Mouse (Mus musculus) lung, postnatal 0 days (tissue): Measurements from ENCODE around the gene Abca7. TPM values are rescaled to one million over a fixed set of nuclear protein-coding genes. Genes with fewer than 3 reads are reported as not detected.

Source experiments
- ATAC-seq: fragments of 200-750 bp; cut with Nextera tagmentation; 2 replicates; pipeline ENCODE4 v1.8.0; 2017; ENCODE audit warnings: moderate library complexity
- DNase-seq: peaks from one replicate; pipeline ENCODE4 v3.0.0-alpha.2; 2016; ENCODE audit warnings: low spot score
- H3K27ac ChIP-seq: fragments of 300-500 bp; sonication (generic); 2 replicates; pipeline ENCODE4 v1.5.1; 2014; ENCODE audit warnings: antibody characterized with exemption, mild to moderate bottlenecking, low read length, mixed read lengths
- H3K27me3 ChIP-seq: fragments of 300-500 bp; sonication (generic); replicated peaks from 2 replicates; pipeline ENCODE4 v1.6.1; 2014; ENCODE audit warnings: low read length, mixed read lengths; ENCODE audit not compliant: insufficient read depth
- H3K36me3 ChIP-seq: fragments of 300-500 bp; sonication (generic); 2 replicates; pipeline ENCODE4 v1.6.1; 2014; ENCODE audit warnings: low read length, mixed read lengths; ENCODE audit not compliant: insufficient read depth
- H3K4me1 ChIP-seq: fragments of 300-500 bp; sonication (generic); 2 replicates; pipeline ENCODE4 v1.6.1; 2014; ENCODE audit warnings: antibody characterized with exemption, low read depth, low read length, mixed read lengths; ENCODE audit not compliant: insufficient read depth
- H3K4me2 ChIP-seq: fragments of 300-500 bp; sonication (generic); replicated peaks from 2 replicates; pipeline ENCODE4 v1.6.1; 2014; ENCODE audit warnings: low read depth, mild to moderate bottlenecking, low read length, moderate library complexity, mixed read lengths
- H3K4me3 ChIP-seq: fragments of 300-500 bp; sonication (generic); 2 replicates; pipeline ENCODE4 v1.5.1; 2014; ENCODE audit warnings: low read depth, low read length
- H3K9ac ChIP-seq: fragments of 300-500 bp; sonication (generic); replicated peaks from 2 replicates; pipeline ENCODE4 v1.6.1; 2014; ENCODE audit warnings: low read depth, mild to moderate bottlenecking
- H3K9me3 ChIP-seq: fragments of 300-500 bp; sonication (generic); 2 replicates; pipeline ENCODE4 v1.6.1; 2016; ENCODE audit warnings: low read length, mixed read lengths
- CTCF ChIP-seq: IDR thresholded peaks from 2 replicates; pipeline ENCODE4 v1.5.1; 2016; ENCODE audit warnings: antibody characterized with exemption, mild to moderate bottlenecking
- EP300 ChIP-seq: IDR thresholded peaks from 2 replicates; pipeline ENCODE4 v1.6.1; 2016; ENCODE audit warnings: antibody characterized with exemption, mild to moderate bottlenecking, control low read depth
- WGBS: fragments of 180-500 bp; shearing (Covaris S2); extraction: QIAGEN DNeasy Blood & Tissue Kit; methylation state at CpG from one replicate; pipeline ENCODE4 v1.1.7; 2014; 5-methylcytosine and 5-hydroxymethylcytosine counted together
- polyA plus RNA-seq: library from polyadenylated mRNA; unstranded; fragments of >200 nt; fragmentation: Nextera tagmentation; extraction: Ambion mirVana; gene quantifications from 2 replicates; pipeline ENCODE4 v1.2.1, GENCODE M21; 2015

Abca7 gene
- polyA plus RNA-seq, 1 experiment from 2014 or later: 5.5 TPM

DNA sequence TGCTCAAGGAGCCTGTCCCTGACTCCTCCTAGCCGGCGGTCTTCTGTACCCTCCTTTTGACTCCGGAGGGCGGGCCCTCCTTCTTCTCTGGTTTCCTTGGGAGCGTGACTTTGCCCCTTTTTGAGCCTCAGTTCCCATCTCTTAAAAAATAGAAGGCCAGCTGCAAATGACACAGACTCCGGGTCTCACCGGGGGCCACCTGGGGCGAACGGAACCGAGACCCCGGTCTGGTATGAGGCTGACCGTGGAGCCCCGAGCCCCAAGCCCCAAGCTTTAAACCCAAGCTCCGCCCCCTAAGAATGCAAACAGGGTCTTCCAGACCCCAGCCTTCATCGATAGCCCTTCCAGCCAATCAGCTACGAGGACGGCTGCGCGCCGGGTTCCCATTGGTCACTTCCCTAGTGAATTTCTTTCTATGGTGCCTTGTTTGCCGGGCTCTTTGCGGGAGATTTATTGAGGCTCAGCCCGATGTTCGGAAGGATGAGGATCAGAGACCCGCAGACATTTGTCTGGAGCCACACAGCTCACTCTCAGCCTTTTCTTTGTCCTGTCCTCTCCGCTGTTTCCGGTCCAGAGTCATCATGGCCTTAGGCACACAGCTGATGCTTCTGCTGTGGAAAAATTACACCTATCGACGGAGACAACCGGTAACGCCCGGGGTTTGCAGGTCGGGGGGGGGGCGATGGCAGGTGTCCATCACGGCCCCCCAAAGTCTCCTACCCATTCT, 903 bp downstream of the Abca7 start:
- Histone ChIP-seq H3K4me3 (peak overlapping the region; percentile 43), H3K27me3 (no peaks in the 10 kb centered on the region), H3K9me3 (no peaks in the 10 kb centered on the region), H3K4me1 (0 out of 2 replicates have a peak, but pooled peaks cover 5% of the 10 kb centered on the region), H3K36me3 (peaks cover 31% of the 10 kb centered on the region), H3K4me2 (peak overlapping the region; percentile 70), H3K27ac (peak overlapping the region; percentile 58; the same call in 1 of the 2 replicates), H3K9ac (peak overlapping the region; percentile 50)
- peak; percentile 47 for ATAC-seq
- TF ChIP-seq CTCF: no peak
- TF ChIP-seq EP300: no peak
- 2% methylated on average over 35 of the region's 35 CpGs for WGBS
- DNase-seq: peak; percentile 82

DNA sequence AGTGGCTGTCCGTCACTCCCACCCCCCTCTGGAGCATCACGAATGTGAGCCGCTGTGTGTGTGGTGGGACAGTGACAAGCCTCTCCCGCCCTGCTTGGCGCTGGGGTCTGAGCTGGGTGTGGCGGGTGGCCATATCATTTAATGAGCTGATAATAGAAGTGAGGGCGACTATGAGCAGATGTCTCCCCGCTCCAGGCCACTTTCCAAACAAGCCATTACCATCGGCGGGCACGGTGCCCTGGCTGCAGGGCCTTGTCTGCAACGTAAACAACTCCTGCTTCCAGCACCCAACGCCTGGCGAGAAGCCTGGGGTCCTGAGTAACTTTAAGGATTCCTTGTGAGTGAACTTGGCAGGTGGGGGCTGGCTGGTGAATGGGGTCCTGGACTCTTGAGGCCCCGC, 1.5 kb downstream of the Abca7 start:
- Histone ChIP-seq H3K27ac (no peak overlapping the region), H3K4me2 (peak overlapping the region; percentile 70), H3K4me1 (0 out of 2 replicates have a peak, but pooled peaks cover 5% of the 10 kb centered on the region), H3K9ac (no peak overlapping the region), H3K36me3 (peaks cover 25% of the 10 kb centered on the region), H3K9me3 (no peaks in the 10 kb centered on the region), H3K27me3 (no peaks in the 10 kb centered on the region), H3K4me3 (peak overlapping the region; percentile 43; the same call in 1 of the 2 replicates)
- DNase-seq: peak; percentile 65
- TF ChIP-seq CTCF: no peak
- no peak for TF ChIP-seq EP300
- peak; percentile 25 for ATAC-seq
- WGBS: 17% methylated on average over 15 of the region's 15 CpGs

DNA sequence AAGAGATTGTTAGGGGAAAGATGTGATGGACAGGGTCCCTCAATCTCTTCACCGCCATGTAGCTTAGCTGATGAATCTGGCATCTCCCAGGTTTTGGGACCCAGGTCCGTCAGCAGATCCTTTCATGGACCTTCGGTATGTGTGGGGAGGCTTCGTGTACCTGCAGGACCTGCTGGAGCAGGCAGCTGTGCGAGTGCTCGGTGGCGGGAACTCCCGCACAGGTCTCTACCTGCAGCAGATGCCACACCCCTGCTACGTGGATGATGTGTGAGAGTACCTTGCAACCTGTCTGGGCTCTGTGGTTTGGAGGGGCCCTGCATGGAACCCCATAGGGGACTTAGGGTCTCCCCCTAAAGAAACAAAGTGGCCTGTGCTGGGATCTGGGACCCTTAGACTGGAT, 5.7 kb downstream of the Abca7 start:
- H3K27ac ChIP-seq: no peak overlapping the region
- WGBS: 82% methylated on average over 9 of the region's 9 CpGs

DNA sequence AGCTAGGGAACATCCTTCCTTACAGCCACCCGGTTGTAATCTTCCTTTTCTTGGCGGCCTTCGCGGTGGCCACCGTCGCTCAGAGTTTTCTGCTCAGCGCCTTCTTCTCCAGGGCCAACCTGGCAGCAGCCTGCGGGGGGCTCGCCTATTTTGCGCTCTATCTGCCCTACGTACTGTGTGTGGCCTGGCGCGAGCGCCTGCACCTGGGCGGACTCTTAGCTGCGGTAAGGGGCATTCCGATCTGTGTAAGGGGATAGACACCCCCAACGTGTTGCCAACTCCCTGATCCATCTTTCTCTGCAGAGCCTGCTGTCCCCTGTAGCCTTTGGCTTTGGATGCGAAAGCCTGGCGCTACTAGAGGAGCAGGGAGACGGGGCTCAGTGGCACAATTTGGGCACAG, 6.5 kb downstream of the Abca7 start:
- Histone ChIP-seq H3K4me3 (no peak overlapping the region), H3K9ac (no peak overlapping the region), H3K27ac (peak overlapping the region; percentile 29; the same call in 1 of the 2 replicates), H3K9me3 (no peaks in the 10 kb centered on the region), H3K36me3 (no peaks in the 10 kb centered on the region), H3K4me2 (no peak overlapping the region), H3K4me1 (0 out of 2 replicates have a peak, but pooled peaks cover 5% of the 10 kb centered on the region), H3K27me3 (no peaks in the 10 kb centered on the region)
- ATAC-seq (no peak), DNase-seq (no peak)
- WGBS: 43% methylated on average over 21 of the region's 21 CpGs
- TF ChIP-seq CTCF (no peak), EP300 (no peak)

More for the DNA sequence above, 5.7 kb downstream of the Abca7 start:
- ATAC-seq: no peak
- Histone ChIP-seq H3K36me3 (no peaks in the 10 kb centered on the region), H3K4me1 (0 out of 2 replicates have a peak, but pooled peaks cover 10% of the 10 kb centered on the region), H3K4me2 (no peak overlapping the region), H3K9ac (no peak overlapping the region), H3K27me3 (no peaks in the 10 kb centered on the region), H3K4me3 (no peak overlapping the region), H3K9me3 (no peaks in the 10 kb centered on the region)
- DNase-seq: no peak
- TF ChIP-seq EP300 (no peak), CTCF (no peak)

DNA sequence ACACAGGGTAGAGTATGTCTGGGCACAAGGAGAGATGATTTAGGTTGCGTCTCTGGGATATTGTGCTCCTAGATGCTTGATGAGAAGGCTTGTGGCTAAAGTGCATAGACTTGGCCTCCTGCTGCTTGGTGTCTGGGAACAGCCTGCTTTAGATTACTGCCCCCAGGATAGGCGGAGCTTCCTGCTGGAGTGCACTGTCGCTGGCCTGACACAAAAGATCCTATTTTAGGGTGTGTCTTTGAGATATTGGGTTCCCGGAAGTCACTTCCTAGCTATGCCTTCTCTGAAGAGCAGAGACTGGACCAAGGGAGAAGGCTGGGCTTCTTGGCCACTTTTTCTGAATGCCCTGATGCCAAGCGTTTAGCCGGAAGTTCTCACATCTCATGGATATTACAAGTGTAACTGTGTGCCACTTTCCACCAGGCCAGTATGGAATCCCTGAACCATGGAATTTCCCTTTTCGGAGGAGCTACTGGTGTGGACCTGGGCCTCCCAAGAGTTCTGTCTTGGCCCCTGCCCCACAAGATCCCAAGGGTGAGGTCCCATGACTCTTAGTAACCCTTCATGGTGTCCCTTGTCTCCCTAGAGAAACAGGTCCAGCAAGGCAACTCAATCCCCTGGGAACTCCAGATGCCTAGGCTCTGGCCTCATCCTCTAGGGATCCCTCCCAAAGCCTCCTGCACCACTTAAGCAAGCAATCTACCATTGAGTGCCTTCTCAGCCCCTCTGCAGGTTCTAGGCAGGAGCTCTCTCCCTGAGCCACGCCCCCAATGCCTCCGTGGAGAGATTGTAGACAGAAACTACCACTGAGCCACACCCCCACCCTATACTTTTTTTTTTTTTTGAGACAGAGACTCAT, 7.3 kb downstream of the Abca7 start:
- WGBS: 58% methylated on average over 9 of the region's 9 CpGs
- Histone ChIP-seq H3K4me3 (no peak overlapping the region), H3K27ac (peak overlapping the region; percentile 62), H3K9me3 (no peaks in the 10 kb centered on the region), H3K4me2 (no peak overlapping the region), H3K27me3 (no peaks in the 10 kb centered on the region), H3K36me3 (no peaks in the 10 kb centered on the region), H3K4me1 (0 out of 2 replicates have a peak, but pooled peaks cover 5% of the 10 kb centered on the region), H3K9ac (no peak overlapping the region)
- ATAC-seq: peak; percentile 71
- DNase-seq: peak; percentile 62
- TF ChIP-seq CTCF (no peak), EP300 (peak; percentile 52; the same call in 1 of the 2 replicates)

DNA sequence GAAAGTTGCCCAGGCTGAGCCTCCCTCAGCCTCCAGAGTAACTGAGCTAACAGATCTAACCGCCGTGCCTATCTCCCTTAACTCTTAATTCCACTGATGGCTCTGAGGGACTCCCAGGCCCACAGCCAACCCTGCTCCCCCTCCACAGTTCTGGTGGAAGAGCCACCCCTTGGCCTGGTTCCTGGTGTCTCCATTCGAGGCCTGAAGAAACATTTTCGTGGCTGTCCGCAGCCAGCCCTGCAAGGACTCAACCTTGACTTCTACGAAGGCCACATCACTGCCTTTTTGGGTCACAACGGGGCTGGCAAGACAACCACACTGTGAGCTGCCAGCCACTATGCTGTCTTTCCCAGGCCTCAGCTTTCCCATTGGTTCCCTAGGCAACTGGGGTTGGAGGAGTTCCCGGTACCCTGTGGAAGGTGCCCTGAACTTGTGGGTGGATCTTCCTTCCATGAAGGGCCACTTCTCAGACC, 8.0 kb downstream of the Abca7 start:
- 74% methylated on average over 8 of the region's 8 CpGs for WGBS
- Histone ChIP-seq H3K4me2 (no peak overlapping the region), H3K9ac (no peak overlapping the region), H3K4me1 (0 out of 2 replicates have a peak, but pooled peaks cover 5% of the 10 kb centered on the region), H3K27me3 (no peaks in the 10 kb centered on the region), H3K27ac (peak overlapping the region; percentile 62; the same call in 1 of the 2 replicates), H3K4me3 (no peak overlapping the region), H3K9me3 (no peaks in the 10 kb centered on the region), H3K36me3 (0 out of 2 replicates have a peak, but pooled peaks cover 4% of the 10 kb centered on the region)
- ATAC-seq (no peak), DNase-seq (no peak)
- TF ChIP-seq CTCF (no peak), EP300 (no peak)
